Mouse (Mus musculus) heart, postnatal 14 days (tissue): Measurements from ENCODE around the gene Trio. TPM values are rescaled to one million over a fixed set of nuclear protein-coding genes. Genes with fewer than 3 reads are reported as not detected.
"Not testable (repeated sequence)": the region's sequence is repeated elsewhere in the genome, so short reads cannot be mapped to it uniquely, and the experiment has no call there.

Experiments
- DNase-seq, 2 experiments: peaks; one replicate each; pipeline ENCODE4 v3.0.0; 2021 to 2022
- intact Hi-C: fragments of 180-260 bp; cut with DNase I; formaldehyde crosslinking; loops from one replicate; pipeline ENCODE4 v1.15.1; 2025
- total RNA-seq, 2 experiments: library from RNA; stranded (reverse); gene quantifications; 2 replicates each; pipeline ENCODE4 v1.2.3; 2021

Trio gene
- total RNA-seq, 2 experiments from 2014 or later: 59.0 to 60.3 TPM

- DNase-seq: no peak
- intact Hi-C loops: no loop called here
Observed at GRCm38 (mm10) chr15:27754571-27755260, 270.9 kb downstream of the Trio start.

GRCm38 (mm10) chr15:27753923-27754322 lies 271.7 kb downstream of the Trio start:
- intact Hi-C loops: loop anchor here (2.0 kb wide), 1 partner anchor 97 kb away; no protein-coding TSS in a partner anchor
- DNase-seq: no peak

GRCm38 (mm10) chr15:27752677-27753342 lies 272.8 kb downstream of the Trio start:
- no peak for DNase-seq
- intact Hi-C loops: loop anchor here (1.0 to 2.0 kb wide), 2 partner anchors 70 to 98 kb away; no protein-coding TSS in a partner anchor

GRCm38 (mm10) chr15:27751612-27752405 lies 273.8 kb downstream of the Trio start:
- intact Hi-C loops: loop anchor here (1.0 to 2.0 kb wide), 2 partner anchors 71 to 99 kb away; no protein-coding TSS in a partner anchor
- peak; percentile 51 to 71 for DNase-seq

- intact Hi-C loops: no loop called here
- no peak for DNase-seq
Observed at GRCm38 (mm10) chr15:27748739-27749138, 276.9 kb downstream of the Trio start.

GRCm38 (mm10) chr15:27747512-27747911 lies 278.1 kb downstream of the Trio start:
- intact Hi-C loops: no loop called here

GRCm38 (mm10) chr15:27744995-27745394 lies 280.7 kb downstream of the Trio start:
- no peak for DNase-seq
- intact Hi-C loops: no loop called here

More at GRCm38 (mm10) chr15:27747512-27747911, 278.1 kb downstream of the Trio start:
- no peak for DNase-seq

GRCm38 (mm10) chr15:27740080-27740479 lies 285.6 kb downstream of the Trio start:
- intact Hi-C loops: no loop called here
- peak in 1 of 2 experiments; percentile 42 for DNase-seq

- no peak for DNase-seq
- intact Hi-C loops: no loop called here
Observed at GRCm38 (mm10) chr15:27731818-27732217, 293.8 kb downstream of the Trio start.

- no peak for DNase-seq
Observed at GRCm38 (mm10) chr15:27726228-27726627, 299.4 kb downstream of the Trio start.

GRCm38 (mm10) chr15:27724796-27725680 lies 300.6 kb downstream of the Trio start:
- DNase-seq: no peak
- intact Hi-C loops: no loop called here

More at GRCm38 (mm10) chr15:27726228-27726627, 299.4 kb downstream of the Trio start:
- intact Hi-C loops: no loop called here

GRCm38 (mm10) chr15:27724298-27724697 lies 301.4 kb downstream of the Trio start:
- no peak for DNase-seq
- intact Hi-C loops: no loop called here

- DNase-seq: no peak
- intact Hi-C loops: no loop called here
Observed at GRCm38 (mm10) chr15:27723746-27724145, 301.9 kb downstream of the Trio start.

GRCm38 (mm10) chr15:27720297-27720696 lies 305.4 kb downstream of the Trio start:
- DNase-seq, intact Hi-C loops: not testable (repeated sequence)

GRCm38 (mm10) chr15:27718668-27719067 lies 307.0 kb downstream of the Trio start:
- no peak for DNase-seq
- intact Hi-C loops: loop anchor here (5.0 kb wide), 1 partner anchor 61 kb away; no protein-coding TSS in a partner anchor

GRCm38 (mm10) chr15:27715331-27715730 lies 310.3 kb downstream of the Trio start:
- intact Hi-C loops: loop anchor here (5.0 kb wide), 1 partner anchor 58 kb away; no protein-coding TSS in a partner anchor
- peak in 1 of 2 experiments; percentile 38 for DNase-seq

- no peak for DNase-seq
- intact Hi-C loops: no loop called here
Observed at GRCm38 (mm10) chr15:27710698-27711097, 314.9 kb downstream of the Trio start.

- DNase-seq: no peak
- intact Hi-C loops: no loop called here
Observed at GRCm38 (mm10) chr15:27708968-27709612, 316.6 kb downstream of the Trio start.

- DNase-seq: no peak
- intact Hi-C loops: no loop called here
Observed at GRCm38 (mm10) chr15:27708499-27708898, 317.1 kb downstream of the Trio start.
